Mouse (Mus musculus): Measurements from ENCODE around the gene Prkci.

GRCm38 (mm10) chr3:31042992-31043391 lies 47.4 kb downstream of the Prkci start:
- no peak for TF ChIP-seq POLR2A (IDR thresholded peaks at IDR 0.05; ENCODE audit: borderline replicate concordance, extremely low read depth, low read depth, low read length)
- TF ChIP-seq CTCF (IDR thresholded peaks at IDR 0.05; ENCODE audit: insufficient read depth, low read length) = no peak
